Mouse (Mus musculus) limb, embryonic 10.5 days (tissue): Measurements from ENCODE around the gene Hltf. TPM values are rescaled to one million over a fixed set of nuclear protein-coding genes. Genes with fewer than 3 reads are reported as not detected.

Experiments
- polyA plus RNA-seq: library from polyadenylated mRNA; unstranded; fragments of >200 nt; fragmentation: Nextera tagmentation; extraction: Ambion mirVana; gene quantifications from 2 replicates; pipeline ENCODE4 v1.2.1, GENCODE M21; 2016

The Hltf gene
- polyA plus RNA-seq, 1 experiment from 2014 or later = 18.9 TPM

Other genes starting within 250 kb of the Hltf start
- gene Cp, start 100.8 kb upstream of the Hltf start, polyA plus RNA-seq = 0.13 TPM in 1 of 2 replicates, not detected in the other
- gene Hps3, start 22.5 kb upstream of the Hltf start, polyA plus RNA-seq = 6.0 and 7.9 TPM in 2 replicates
- gene Gyg, start 97.5 kb downstream of the Hltf start, polyA plus RNA-seq = 43.1 and 44.2 TPM in 2 replicates
- gene Cpa3, start 184.4 kb downstream of the Hltf start, polyA plus RNA-seq = not detected in 2 replicates
- gene Cpb1, start 217.9 kb downstream of the Hltf start, polyA plus RNA-seq = not detected in 2 replicates